Mouse (Mus musculus): Measurements from ENCODE around the gene Sgca.

Sgca gene

DNA sequence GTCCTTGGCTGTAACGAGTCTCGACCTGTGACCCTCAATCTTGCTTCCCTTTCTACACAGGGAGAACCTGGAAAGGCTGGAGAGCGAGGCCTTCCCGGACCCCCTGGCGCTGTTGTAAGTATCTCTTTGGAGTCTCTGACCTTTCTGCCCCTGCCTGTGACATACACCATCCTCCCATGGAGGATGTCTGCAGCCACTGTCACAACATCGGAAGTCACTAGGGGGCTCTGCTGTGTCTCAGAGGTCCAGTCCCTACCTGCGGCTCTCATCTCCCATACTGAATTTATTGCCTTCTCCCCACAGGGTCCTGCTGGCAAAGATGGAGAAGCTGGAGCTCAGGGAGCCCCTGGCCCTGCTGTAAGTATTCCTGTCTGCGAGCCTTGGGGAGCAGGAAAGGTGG lies 31.8 kb downstream of the Sgca start:
- no peak for DNase-seq (ENCODE audit: low read depth)

DNA sequence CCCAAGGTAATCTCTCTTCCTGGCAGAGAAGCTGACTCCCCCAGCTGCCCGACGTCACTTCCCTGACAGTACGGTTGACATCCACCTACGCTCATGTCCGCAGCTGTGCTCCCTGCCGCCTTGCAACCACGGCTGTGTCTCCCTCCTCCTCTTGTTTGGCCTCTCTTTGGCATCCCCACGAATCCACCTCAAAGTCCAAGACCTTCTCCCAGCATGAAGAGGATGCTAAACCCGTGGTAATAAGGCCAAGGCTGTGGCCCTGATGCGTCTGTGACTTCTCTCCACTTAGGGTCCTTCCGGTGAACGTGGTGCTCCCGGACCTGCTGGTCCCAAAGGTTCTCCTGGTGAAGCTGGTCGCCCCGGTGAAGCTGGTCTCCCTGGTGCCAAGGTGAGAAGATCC lies 33.1 kb downstream of the Sgca start:
- no peak for DNase-seq (ENCODE audit: low read depth)

DNA sequence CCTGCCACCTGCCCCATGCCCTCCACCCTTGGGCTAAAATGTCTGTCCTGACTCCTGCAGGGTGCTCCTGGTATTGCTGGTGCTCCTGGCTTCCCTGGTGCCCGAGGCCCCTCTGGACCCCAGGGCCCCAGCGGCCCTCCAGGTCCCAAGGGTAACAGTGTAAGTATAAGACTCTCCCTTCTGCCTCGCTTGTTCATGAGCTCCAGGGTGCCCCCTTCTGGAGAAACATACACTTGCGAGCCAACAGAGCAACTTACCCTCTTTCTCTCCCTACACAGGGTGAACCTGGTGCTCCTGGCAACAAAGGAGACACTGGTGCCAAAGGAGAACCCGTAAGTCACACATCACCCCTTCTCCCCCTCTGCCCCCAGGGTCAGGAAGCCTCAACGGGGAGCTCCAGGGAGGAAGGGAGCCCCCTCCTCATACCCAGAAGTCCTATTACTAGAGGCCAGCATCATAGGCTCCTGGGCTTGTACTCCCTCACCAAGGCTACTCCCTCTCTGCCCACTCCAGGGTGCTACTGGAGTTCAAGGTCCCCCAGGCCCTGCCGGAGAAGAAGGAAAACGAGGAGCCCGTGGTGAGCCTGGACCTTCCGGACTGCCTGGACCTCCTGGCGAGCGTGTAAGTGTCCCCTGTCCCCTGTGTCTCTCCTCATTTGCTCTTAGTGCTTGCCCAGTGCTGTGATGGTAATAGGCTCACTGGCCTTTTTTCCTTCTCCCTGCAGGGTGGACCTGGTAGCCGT lies 33.7 kb downstream of the Sgca start:
- peak; percentile 84 for DNase-seq (ENCODE audit: low read depth)

DNA sequence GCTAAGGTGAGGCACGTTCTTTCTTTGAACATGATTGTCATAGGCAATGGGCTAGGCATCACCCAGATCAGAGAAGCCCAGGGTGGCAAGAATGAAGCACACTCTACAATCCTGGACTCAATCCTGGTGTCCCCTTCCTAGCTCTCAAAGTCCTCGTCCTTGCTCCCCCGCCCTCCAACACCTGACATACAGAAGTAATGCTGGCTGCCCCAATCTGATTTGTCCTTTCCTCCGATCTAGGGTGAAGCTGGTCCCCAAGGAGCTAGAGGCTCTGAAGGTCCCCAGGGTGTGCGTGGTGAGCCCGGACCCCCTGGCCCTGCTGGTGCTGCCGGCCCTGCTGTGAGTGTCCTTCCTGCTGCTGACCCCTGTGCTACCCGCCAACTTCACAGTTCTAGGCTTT lies 34.4 kb downstream of the Sgca start:
- no peak for DNase-seq (ENCODE audit: low read depth)

DNA sequence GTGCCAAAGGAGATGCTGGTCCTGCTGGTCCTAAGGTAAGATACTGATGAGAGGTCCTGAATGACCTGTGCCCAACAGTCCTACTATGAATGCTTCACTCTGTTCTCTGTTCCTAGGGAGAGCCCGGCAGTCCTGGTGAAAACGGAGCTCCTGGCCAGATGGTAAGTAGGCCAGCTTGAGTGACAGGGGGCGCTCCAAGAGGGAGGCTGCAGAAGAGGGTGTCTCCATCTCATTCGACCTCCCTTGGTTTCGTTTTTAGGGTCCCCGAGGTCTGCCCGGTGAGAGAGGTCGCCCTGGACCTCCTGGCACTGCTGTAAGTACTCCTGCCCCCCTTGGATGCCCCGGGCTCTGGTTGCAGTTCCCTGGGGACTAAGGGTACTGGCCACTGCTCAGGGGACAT lies 35.0 kb downstream of the Sgca start:
- no peak for DNase-seq (ENCODE audit: low read depth)

DNA sequence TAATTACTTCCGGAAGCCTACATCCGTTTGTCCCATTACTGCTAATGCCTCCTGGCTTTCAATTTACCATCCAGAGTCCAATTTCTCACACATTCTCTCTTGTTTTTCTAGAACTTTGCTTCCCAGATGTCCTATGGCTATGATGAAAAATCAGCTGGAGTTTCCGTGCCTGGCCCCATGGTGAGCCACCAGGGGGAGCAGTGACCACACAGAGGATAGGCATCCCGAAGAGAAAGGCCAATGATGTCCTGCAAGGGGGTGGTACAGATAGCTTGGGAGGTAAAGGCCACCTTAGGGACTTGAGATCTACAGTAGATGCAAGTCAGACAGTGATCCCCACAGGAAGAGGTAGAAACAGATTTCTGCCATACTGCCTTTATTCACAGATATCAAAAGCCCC lies 36.8 kb downstream of the Sgca start:
- peak; percentile 89 for DNase-seq (ENCODE audit: low read depth)

DNA sequence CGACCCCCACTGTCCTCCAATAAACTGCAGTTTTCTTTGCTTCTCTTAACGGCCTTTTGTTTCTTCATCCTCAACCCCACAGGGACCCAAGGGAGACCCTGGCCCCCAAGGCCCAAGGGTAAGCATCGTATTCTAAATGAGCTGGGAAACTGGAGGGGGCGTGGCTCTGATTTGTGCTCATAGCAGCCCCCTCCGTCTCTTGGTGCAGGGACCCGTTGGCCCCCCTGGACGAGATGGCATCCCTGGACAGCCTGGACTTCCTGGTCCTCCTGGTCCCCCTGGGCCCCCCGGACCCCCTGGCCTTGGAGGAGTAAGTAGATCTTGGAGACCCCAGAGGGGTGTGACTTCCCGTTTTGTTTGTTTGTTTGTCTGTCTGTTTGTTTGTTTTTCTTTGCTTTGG lies 37.8 kb downstream of the Sgca start:
- DNase-seq (ENCODE audit: low read depth), result no peak

DNA sequence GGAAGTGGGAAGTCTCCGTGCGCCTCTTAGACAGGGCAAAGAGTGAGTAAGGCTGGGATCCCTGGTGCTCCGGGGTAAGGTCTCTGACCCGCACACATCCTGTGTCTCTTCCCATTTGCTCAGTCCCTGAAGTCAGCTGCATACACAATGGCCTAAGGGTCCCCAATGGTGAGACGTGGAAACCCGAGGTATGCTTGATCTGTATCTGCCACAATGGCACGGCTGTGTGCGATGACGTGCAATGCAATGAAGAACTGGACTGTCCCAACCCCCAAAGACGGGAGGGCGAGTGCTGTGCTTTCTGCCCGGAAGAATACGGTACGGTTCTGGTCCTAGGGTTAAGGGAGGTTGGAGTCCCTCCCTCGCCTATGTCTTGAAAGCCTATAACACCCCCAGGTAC lies 38.3 kb downstream of the Sgca start:
- no peak for DNase-seq (ENCODE audit: low read depth)

DNA sequence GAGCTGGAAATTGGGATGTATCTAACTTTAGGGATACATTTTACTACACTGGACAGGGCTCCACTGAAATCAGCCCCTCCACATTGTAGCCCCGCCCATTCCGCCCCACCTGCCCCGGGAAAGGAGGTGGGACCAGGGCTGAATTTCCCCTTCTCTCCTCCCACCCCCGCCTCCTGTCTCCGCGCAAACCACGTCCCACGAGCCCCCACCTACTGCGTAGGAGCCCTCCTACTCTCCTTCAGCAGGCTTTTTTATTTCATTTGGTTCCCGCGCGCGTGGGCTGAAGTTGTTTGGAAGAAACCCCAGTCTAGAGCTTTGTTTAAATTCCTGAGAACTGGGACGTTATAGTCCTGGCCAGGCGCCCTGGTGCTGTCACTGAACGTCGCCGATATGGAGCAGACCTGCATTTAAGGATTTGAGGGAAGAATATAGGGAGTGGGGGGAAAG lies 38.8 kb downstream of the Sgca start:
- peak; percentile 90 for DNase-seq (ENCODE audit: low read depth)

DNA sequence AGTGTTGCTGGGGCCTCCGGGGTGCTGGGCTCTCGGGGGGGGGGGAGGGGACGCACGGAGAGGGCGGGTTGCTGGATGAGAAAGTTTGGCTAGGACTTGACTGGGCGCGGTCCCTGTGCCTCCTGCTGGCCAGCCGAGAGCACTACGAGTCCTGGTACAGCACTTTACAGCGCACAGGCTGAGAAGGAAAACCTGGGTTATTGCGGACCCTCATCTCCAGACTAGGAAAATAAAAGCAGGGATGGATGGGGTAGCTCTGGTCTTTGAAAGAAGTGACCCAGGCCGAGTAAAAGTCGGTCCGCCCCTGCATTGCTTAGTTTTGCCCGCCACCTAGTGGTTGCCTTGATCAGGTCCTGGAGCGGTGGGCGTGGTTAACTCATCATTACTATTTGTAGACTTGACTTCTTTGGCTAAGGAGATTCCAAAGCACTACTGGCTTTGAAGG lies 39.3 kb downstream of the Sgca start:
- peak; percentile 97 for DNase-seq (ENCODE audit: low read depth)

DNA sequence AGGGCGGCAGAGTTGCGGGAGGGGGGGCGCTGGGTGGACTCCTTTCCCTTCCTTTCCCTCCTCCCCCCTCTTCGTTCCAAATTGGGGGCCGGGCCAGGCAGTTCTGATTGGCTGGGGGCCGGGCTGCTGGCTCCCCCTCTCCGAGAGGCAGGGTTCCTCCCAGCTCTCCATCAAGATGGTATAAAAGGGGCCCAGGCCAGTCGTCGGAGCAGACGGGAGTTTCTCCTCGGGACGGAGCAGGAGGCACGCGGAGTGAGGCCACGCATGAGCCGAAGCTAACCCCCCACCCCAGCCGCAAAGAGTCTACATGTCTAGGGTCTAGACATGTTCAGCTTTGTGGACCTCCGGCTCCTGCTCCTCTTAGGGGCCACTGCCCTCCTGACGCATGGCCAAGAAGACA lies 40.1 kb downstream of the Sgca start, which contains the start of gene Col1a1:
Col1a1 (plus strand) TSS at position 180 of the 400 bp plus-strand sequence.
- peak; percentile 97 for DNase-seq (ENCODE audit: low read depth)

DNA sequence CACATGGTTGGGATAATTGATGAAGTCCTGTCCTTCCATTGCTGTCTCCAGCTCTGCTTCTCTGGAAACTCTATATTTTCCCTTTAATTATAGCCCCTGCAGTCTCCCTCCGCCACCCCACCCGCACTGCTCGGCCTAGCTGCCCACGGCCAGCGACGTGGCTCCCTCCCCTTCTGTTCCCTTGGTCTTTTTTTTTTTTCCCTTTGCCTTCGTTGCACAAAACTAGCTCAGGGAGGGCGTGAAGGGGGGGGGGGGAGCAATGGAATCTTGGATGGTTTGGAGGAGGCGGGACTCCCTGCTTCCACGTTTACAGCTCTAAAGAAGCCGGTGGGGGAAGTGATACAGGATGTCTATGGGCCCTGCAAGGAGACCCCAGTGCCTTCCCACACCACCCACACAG lies 41.6 kb downstream of the Sgca start:
- DNase-seq (ENCODE audit: low read depth), result peak; percentile 88

DNA sequence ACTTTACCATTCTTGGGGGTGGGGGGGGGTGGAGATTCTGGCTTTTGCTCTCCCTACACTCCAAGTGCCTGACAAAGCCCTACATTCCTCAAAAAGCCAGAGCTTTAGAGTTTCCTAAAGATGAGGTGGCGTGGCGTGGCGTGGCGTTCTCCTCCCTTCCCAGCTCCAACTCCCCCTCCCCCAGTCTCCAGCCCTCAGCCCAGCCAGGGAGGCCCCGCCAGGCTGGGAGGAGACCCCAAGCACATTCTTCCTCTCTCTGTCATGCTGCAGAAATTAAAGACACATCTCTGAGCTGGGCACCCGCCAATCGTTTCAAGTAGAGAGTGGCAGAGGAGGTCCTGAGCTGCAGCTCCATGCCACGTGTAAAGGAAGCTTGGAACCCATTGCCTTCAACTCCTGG lies 42.5 kb downstream of the Sgca start:
- peak; percentile 96 for DNase-seq (ENCODE audit: low read depth)

DNA sequence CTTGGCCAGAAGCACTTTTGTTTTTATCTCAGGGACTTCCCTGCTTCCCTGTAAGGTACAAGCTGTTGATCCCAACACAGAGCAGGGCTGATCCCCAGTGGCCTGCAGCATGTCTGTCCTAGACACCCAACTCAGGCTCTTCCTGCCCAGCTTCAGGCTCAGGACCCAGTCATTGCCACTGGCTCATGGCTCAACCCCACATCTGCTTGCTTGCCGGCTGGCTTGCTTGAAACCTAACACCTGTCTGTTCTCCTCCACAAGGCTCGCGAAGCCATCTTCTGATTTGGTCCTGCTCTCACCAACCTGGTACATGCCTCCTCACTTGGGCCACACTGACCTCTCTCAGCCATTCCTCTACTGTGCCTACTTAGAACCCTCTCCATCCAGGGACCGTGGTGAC lies 46.0 kb downstream of the Sgca start:
- peak; percentile 33 for DNase-seq (ENCODE audit: low read depth)

DNA sequence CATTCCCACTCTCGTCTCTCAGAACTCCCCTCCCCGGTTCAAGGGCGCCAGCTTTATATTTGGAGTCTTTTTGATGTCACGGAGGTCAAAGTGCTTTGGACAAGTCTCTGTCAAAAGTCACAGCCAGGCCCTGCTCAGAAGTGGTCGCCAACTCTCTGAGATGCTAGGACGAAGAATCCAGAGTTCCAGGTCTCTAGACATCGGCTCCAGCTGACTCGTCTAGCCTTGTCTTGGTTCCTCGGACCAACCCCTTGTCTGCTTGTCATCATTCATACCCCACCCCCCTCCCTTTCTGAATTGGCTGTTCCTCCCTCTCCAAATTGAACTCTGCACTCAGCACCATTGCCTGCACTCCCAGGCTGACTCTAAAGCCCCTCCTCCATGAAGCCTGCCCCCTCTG lies 46.5 kb downstream of the Sgca start:
- peak; percentile 59 for DNase-seq (ENCODE audit: low read depth)

DNA sequence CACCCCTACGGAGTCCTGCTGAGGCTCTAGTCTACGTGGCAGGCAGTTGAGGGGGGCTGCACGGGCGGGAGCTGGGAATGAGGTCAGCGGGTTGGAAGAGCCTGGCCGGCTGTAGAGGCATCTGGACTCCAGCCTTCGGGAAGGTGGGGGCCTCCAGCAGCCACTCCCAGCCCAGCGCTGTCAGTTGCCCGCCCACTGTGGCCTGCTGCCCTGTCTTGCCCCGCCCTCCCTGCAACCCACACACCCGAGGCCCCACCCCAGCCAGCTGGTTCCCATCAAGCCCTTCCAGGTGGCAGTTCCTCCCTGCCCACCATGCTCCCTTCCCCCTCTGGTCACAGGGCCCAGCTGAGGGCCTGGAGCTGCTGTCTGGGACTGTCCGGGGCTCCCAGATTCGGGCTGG lies 47.3 kb downstream of the Sgca start:
- DNase-seq (ENCODE audit: low read depth), result peak; percentile 98

DNA sequence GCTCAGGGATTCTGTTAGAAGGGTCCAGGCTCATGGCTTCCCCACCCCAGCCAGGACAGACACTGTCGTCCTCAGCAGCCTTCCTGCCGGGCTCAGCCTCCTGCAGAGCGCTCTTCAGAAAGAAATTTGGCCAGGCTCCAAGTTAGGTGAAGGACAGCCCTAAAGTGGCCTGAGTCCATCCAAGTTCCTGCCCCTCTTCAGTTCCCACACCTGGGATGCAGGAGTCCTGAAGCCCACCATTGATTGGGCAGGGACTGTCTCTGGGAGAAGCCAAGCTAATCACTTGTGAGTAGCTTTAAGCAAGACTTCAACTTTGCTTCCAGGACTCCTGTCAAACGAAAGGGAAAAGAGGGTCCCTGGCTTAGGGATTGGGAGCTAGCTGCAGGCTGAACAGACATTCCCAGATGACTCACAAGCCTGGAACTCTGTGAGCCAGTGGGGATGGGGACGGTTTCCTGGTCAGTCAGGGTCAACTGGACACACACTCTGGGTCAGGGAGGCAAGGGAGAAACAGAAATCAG lies 48.3 kb downstream of the Sgca start:
- DNase-seq (ENCODE audit: low read depth), result peak; percentile 76

DNA sequence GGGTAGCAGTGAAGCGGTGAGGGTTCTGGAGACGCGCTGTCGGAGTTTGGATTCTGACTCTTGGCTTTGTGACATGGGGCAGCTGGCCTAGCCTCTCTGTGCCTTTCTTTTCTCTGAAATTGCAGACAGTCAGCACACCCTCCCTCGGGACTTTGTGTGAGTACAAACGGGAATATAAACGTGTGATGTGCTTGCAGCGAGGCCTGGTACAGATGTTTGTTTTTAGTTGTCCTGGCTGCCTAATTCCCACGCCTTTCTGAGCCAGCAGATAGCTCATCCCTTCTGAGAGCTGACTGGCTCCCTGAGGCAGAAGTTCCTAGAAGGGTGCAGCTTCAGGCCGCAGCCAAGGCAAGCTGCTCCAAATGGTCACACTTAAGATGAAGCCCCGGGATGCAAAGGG lies 49.7 kb downstream of the Sgca start:
- DNase-seq (ENCODE audit: low read depth), result peak; percentile 68

DNA sequence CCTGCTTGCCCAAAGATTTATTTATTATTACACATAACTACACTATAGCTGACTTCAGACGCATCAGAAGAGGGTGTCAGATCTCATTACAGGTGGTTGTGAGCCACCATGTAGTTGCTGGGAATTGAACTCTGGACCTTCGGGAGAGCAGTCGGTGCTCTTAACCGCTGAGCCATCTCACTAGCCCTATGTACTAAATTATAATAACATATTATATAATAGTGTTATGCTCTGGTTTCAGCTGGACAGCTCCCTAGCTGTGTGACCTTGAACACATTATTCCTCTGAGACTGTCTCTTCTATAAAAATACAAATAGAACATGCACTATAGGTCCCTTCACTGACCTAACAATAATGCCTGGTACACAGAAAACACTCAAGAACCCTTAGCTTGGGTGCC lies 51.1 kb downstream of the Sgca start:
- no peak for DNase-seq (ENCODE audit: low read depth)

DNA sequence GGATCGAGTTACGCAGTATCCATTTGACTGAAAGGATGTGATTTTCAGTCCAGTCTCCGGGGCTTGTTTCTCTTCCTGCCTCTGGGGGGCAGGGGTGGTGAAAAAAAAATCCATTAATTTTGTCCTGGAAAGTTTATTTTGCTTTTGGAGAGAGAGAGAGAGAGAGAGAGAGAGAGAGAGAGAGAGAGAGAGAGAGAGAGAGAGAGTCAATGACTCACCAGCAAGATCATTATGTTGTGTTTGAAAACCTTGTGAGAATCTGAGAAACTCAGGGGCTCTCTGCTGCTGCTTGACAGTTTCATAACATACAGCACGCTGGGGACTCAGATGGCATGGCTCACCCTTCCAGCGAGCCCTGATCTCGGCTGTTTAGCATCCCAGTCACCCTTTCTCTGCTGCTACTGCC lies 55.1 kb downstream of the Sgca start:
- DNase-seq (ENCODE audit: low read depth), result peak; percentile 85

DNA sequence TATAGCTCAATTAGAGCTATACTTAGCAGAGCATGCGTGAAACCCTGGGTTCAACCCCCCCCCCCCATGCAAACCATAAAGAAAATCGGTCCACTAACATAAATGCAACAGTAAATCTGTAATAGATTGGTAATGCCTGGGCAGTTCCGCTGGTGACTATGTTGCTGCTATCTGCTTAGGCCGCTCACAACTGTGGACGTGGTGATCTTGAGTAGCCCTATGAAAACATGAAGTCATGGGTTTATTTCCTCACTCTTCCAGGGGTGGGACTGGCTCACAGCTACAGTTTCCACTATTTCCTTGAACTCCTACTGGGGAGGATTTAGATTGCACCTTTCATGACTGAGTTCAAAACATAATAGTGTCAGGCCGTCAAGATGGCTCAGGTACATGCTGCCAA lies 58.4 kb downstream of the Sgca start:
- peak; percentile 62 for DNase-seq (ENCODE audit: low read depth)

DNA sequence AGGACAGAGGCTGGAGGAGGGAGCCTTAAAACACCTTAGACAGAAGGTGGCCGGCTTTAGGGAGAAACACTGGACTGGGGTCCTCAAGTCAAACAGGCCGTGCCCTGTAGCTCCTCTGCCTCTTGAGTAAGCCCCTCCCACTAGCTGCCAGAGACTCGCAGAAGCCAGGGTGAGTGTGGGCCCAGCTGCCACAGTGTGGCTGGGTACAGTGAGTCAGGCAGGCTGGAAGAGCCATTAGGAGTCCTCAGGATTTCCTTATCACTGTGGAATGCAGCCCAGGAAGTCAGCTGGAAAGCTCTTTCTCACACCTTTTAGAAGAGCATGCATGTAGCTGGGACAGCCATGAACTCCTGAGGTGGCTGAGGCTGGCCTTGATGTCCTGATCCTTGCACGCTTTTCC lies 59.6 kb downstream of the Sgca start:
- DNase-seq (ENCODE audit: low read depth), result peak; percentile 78

DNA sequence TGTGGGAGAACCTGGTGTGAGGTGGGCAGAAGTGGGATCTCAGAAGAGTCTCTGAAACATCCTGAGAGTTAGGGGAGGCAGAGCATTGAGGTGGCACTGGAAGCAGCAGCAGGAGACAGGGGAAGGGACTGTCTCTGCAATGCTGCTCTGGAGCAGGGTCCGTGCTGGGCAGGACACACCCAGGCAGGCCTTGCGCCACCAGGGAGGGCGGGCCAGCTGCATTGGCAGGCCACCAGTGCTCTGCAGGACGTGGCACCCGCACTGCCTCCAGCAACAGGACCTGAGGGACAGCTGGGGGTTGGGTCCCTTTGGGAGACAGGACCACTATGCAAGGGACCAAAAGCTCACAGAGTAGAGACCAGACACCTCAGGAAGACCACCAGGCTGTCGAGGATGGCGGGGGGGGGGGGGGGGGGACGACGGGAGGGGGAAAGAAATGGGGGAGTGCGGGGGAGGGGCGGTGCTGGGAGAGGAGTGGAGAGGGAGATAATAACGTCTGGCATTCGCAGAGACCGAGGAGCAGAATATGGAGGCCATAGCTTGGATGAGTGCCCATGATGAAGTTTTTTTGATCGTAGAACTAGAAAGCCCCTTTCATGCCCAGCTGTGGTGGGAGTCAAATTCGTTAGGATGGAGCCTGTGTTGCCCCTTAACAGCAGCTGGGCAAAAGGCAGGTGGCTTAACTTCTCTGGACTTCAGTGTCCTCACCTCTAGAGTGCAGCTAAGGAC lies 60.3 kb downstream of the Sgca start:
- peak; percentile 48 for DNase-seq (ENCODE audit: low read depth)
